Mouse (Mus musculus): ENCODE results near the gene Pla2g2c.

Gene Pla2g2c

GRCm38 (mm10) chr4:138709944-138710343, 14.6 kb upstream of the Pla2g2c start:
- peak; percentile 47 for DNase-seq

GRCm38 (mm10) chr4:138710633-138711032, 14.0 kb upstream of the Pla2g2c start:
- peak; percentile 99 for DNase-seq

- peak; percentile 39 for DNase-seq
Observed at GRCm38 (mm10) chr4:138711051-138711820, 13.4 kb upstream of the Pla2g2c start.

GRCm38 (mm10) chr4:138712096-138712495, 12.5 kb upstream of the Pla2g2c start:
- no peak for DNase-seq

- no peak for DNase-seq
Observed at GRCm38 (mm10) chr4:138712621-138713020, 12.0 kb upstream of the Pla2g2c start.

- no peak for DNase-seq
Observed at GRCm38 (mm10) chr4:138714186-138714585, 10.4 kb upstream of the Pla2g2c start.

GRCm38 (mm10) chr4:138716697-138717096, 7.9 kb upstream of the Pla2g2c start:
- DNase-seq, result no peak

- no peak for DNase-seq
Observed at GRCm38 (mm10) chr4:138718586-138719263, 5.9 kb upstream of the Pla2g2c start.

GRCm38 (mm10) chr4:138719264-138719596, 5.4 kb upstream of the Pla2g2c start:
- no peak for DNase-seq

- DNase-seq, result no peak
Observed at GRCm38 (mm10) chr4:138723493-138724281, 905 bp upstream of the Pla2g2c start.

- no peak for DNase-seq
Observed at GRCm38 (mm10) chr4:138725127-138725461, 502 bp downstream of the Pla2g2c start.

GRCm38 (mm10) chr4:138725751-138726150, 1.2 kb downstream of the Pla2g2c start:
- no peak for DNase-seq

- DNase-seq, result no peak
Observed at GRCm38 (mm10) chr4:138729018-138729703, 4.6 kb downstream of the Pla2g2c start.

GRCm38 (mm10) chr4:138734105-138734504, 9.5 kb downstream of the Pla2g2c start:
- no peak for DNase-seq

- DNase-seq, result no peak
Observed at GRCm38 (mm10) chr4:138734863-138735262, 10.3 kb downstream of the Pla2g2c start.

- DNase-seq, result no peak
Observed at GRCm38 (mm10) chr4:138737031-138737430, 12.4 kb downstream of the Pla2g2c start, which contains the start of gene Ubxn10. Ubxn10 (minus strand) TSS chr4:138737167.

GRCm38 (mm10) chr4:138739136-138739851, 14.7 kb downstream of the Pla2g2c start:
- no peak for DNase-seq

- DNase-seq, result no peak
Observed at GRCm38 (mm10) chr4:138745884-138746283, 21.3 kb downstream of the Pla2g2c start.

- no peak for DNase-seq
Observed at GRCm38 (mm10) chr4:138746866-138747265, 22.3 kb downstream of the Pla2g2c start.

- DNase-seq, result no peak
Observed at GRCm38 (mm10) chr4:138747851-138748250, 23.3 kb downstream of the Pla2g2c start.

- DNase-seq, result peak; percentile 40
Observed at GRCm38 (mm10) chr4:138748369-138749072, 23.9 kb downstream of the Pla2g2c start.

GRCm38 (mm10) chr4:138752603-138753002, 28.0 kb downstream of the Pla2g2c start:
- DNase-seq, result no peak
